Mouse (Mus musculus) lung, postnatal 0 days (tissue): ENCODE measurements at regions not wholly inside any gene's neighbourhood (a gene's known extent, or its start where the extent isn't known, plus 50 kb on each side); places are given as distances from the start of the nearest gene placed in this dataset.

Experiments used
- CTCF ChIP-seq: IDR thresholded peaks from 2 replicates; pipeline ENCODE4 v1.5.1; 2016; ENCODE audit warnings: antibody characterized with exemption, mild to moderate bottlenecking
- EP300 ChIP-seq: IDR thresholded peaks from 2 replicates; pipeline ENCODE4 v1.6.1; 2016; ENCODE audit warnings: antibody characterized with exemption, mild to moderate bottlenecking, control low read depth

- TF ChIP-seq CTCF (no peak), EP300 (no peak)
Observed at GRCm38 (mm10) chr4:96968545-96969164, 183.7 kb upstream of the Gm12695 start.
